Mouse (Mus musculus) liver, embryonic 14.5 days (tissue): Measurements from ENCODE around the gene Sag. TPM values are rescaled to one million over a fixed set of nuclear protein-coding genes. Genes with fewer than 3 reads are reported as not detected.

Experiments used
- ATAC-seq: fragments of 200-750 bp; cut with Nextera tagmentation; 2 replicates; pipeline ENCODE4 v1.8.0; 2017; ENCODE audit warnings: moderate number of reproducible peaks, mild to moderate bottlenecking, moderate library complexity; ENCODE audit not compliant: insufficient read depth
- DNase-seq, 3 experiments: peaks; one replicate each; pipeline ENCODE4 v3.0.0-alpha.2; 2012 to 2013; ENCODE audit warnings: low read depth in 3 of 3, low spot score in 3 of 3
- H3K27ac ChIP-seq: fragments of 300-500 bp; sonication (generic); 2 replicates; pipeline ENCODE4 v1.5.1; 2014; ENCODE audit warnings: moderate library complexity, mild to moderate bottlenecking, control low read depth, inconsistent platforms
- H3K27me3 ChIP-seq: fragments of 300-500 bp; sonication (generic); 2 replicates; pipeline ENCODE4 v1.6.1; 2014; ENCODE audit warnings: mild to moderate bottlenecking, low read length, moderate library complexity; ENCODE audit not compliant: control insufficient read depth, insufficient read depth
- H3K36me3 ChIP-seq: fragments of 300-500 bp; sonication (generic); replicated peaks from 2 replicates; pipeline ENCODE4 v1.6.1; 2014; ENCODE audit warnings: low read depth; ENCODE audit not compliant: control insufficient read depth, insufficient read depth
- H3K4me1 ChIP-seq, 2 experiments: fragments of 200-500 bp in 1 of 2; fragments of 300-500 bp in 1 of 2; sonication (generic) in 1 of 2; replicated peaks; 2 replicates each; pipeline ENCODE4 v1.6.1; 2012 to 2014; ENCODE audit warnings: antibody characterized with exemption in 1 of 2, inconsistent platforms in 1 of 2, low read length in 1 of 2; ENCODE audit not compliant: control insufficient read depth in 2 of 2, insufficient read depth in 2 of 2
- H3K4me2 ChIP-seq: fragments of 300-500 bp; sonication (generic); 2 replicates; pipeline ENCODE4 v1.6.1; 2014; ENCODE audit warnings: low read depth, mild to moderate bottlenecking, control low read depth, moderate library complexity
- H3K4me3 ChIP-seq, 2 experiments: fragments of 200-500 bp in 1 of 2; fragments of 300-500 bp in 1 of 2; sonication (generic) in 1 of 2; 2 replicates each; pipeline ENCODE4 v1.5.1; 2012 to 2014; ENCODE audit warnings: low read depth in 2 of 2, low read length in 2 of 2, mild to moderate bottlenecking in 2 of 2, control low read depth in 1 of 2, inconsistent platforms in 1 of 2, moderate library complexity in 1 of 2; ENCODE audit not compliant: insufficient read depth in 1 of 2
- H3K9ac ChIP-seq: fragments of 300-500 bp; sonication (generic); replicated peaks from 2 replicates; pipeline ENCODE4 v1.6.1; 2014; ENCODE audit warnings: mild to moderate bottlenecking, control low read depth, moderate library complexity
- H3K9me3 ChIP-seq: fragments of 300-500 bp; sonication (generic); 2 replicates; pipeline ENCODE4 v1.6.1; 2016; ENCODE audit warnings: low read length, mixed read lengths; ENCODE audit not compliant: control insufficient read depth
- CTCF ChIP-seq: IDR thresholded peaks from 2 replicates; pipeline ENCODE4 v1.5.1; 2016; ENCODE audit warnings: antibody characterized with exemption, low read depth, control low read depth
- EP300 ChIP-seq: IDR thresholded peaks from 2 replicates; pipeline ENCODE4 v1.6.1; 2016; ENCODE audit warnings: antibody characterized with exemption, low read depth
- WGBS: fragments of 180-500 bp; shearing (Covaris S2); extraction: QIAGEN DNeasy Blood & Tissue Kit; methylation state at CpG from one replicate; pipeline ENCODE4 v1.1.7; 2014; ENCODE audit not compliant: insufficient replicate concordance; 5-methylcytosine and 5-hydroxymethylcytosine counted together
- polyA plus RNA-seq, 2 experiments: library from polyadenylated mRNA; depleted of rRNA in 1 of 2; stranded (reverse) in 1 of 2; unstranded in 1 of 2; fragments of >200 nt; fragmentation: Nextera tagmentation in 1 of 2; extraction: Ambion mirVana in 1 of 2; gene quantifications; 2 replicates each; pipeline versions ENCODE4 v1.2.1 to v1.2.3; 2012 to 2014

Sag gene
- polyA plus RNA-seq, 2 experiments, result 0.27 to 0.67 TPM

DNA sequence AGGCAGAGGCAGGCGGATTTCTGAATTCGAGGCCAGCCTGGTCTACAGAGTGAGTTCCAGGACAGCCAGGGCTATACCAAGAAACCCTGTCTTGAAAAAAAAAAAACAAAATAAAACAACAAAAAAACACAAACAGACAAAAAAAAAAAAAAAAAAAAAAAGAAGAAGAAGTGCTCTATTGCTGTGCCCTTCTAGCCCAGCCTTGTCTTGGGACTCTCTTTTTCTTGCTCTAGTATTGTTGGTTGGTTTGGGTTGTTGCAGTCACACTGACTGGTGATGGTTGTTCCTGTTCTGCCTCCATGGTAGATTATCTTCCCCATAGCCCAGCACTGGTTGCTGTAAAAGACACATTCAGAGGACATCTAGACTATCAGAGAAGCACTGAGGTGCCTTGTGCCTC lies 34.2 kb upstream of the Sag start:
- no peak overlapping the region for H3K4me3 ChIP-seq
- no peaks in the 10 kb centered on the region for H3K9me3 ChIP-seq
- peaks cover 4 to 11% of the 10 kb centered on the region in 2 experiments; a peak in 2 of 4 replicates for H3K4me1 ChIP-seq
- whole genome bisulfite sequencing, result 85% methylated on average over 2 of the region's 2 CpGs
- H3K27ac ChIP-seq, result no peak overlapping the region
- no peaks in the 10 kb centered on the region for H3K27me3 ChIP-seq
- H3K36me3 ChIP-seq, result peaks cover 80% of the 10 kb centered on the region
- H3K4me2 ChIP-seq, result no peak overlapping the region
- DNase-seq (no peak), ATAC-seq (no peak)
- no peak overlapping the region for H3K9ac ChIP-seq
- TF ChIP-seq CTCF (no peak), EP300 (no peak)

DNA sequence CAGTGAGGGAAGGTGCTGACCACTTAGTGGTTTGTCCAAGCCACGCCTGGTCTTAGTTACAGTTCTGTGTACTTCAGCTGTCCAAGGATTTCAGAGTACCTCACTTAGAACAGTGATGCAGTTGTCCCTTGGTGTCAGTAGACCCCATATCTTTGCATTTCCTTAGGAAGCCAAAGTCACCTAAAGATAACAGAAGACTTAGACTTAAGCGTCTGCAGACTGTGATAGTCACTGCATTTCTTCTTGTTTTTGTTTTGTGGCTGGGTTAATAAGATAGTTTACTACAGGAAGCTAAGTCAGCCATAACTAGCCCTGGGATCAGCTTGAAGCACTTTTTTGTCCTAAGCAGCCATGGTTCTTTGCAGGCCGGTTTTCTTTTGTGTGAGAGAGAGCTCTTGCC lies 33.0 kb upstream of the Sag start:
- ATAC-seq, result peak; percentile 56; the same call in 1 of the 2 replicates
- peaks cover 0 to 6% of the 10 kb centered on the region in 2 experiments; a peak in 1 of 4 replicates for H3K4me1 ChIP-seq
- H3K9ac ChIP-seq, result no peak overlapping the region
- 28% methylated on average over 3 of the region's 3 CpGs for WGBS
- TF ChIP-seq EP300 (no peak), CTCF (no peak)
- no peak overlapping the region for H3K4me3 ChIP-seq
- H3K27me3 ChIP-seq, result no peaks in the 10 kb centered on the region
- H3K4me2 ChIP-seq, result no peak overlapping the region
- no peaks in the 10 kb centered on the region for H3K9me3 ChIP-seq
- H3K27ac ChIP-seq, result no peak overlapping the region
- DNase-seq, result peak in 1 of 3 experiments; percentile 12
- peaks cover 80% of the 10 kb centered on the region for H3K36me3 ChIP-seq

DNA sequence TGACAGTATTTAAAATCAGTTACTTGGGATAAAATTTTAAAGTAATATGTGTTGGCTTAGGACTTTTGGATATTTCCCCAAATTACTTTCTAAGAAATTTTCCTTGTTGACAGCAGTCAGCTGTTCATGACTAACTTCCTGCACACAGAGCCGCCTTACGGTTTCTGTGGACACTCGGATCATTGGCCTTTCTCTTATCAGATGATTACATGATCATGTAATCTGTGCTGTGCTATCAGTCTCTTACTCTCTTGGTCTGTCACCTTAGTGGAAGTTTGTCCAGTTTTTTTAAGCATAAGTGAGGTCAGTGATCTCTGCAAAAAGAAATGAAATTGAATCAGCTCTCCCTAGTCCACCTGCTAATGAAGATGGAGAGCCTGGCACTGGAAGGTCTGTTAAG lies 31.8 kb upstream of the Sag start:
- no peak for ATAC-seq
- no peak overlapping the region for H3K4me2 ChIP-seq
- 86% methylated on average over 3 of the region's 3 CpGs for WGBS
- TF ChIP-seq EP300 (no peak), CTCF (no peak)
- H3K9ac ChIP-seq, result no peak overlapping the region
- no peak for DNase-seq
- no peak overlapping the region for H3K4me3 ChIP-seq
- H3K36me3 ChIP-seq, result peaks cover 76% of the 10 kb centered on the region
- no peaks in the 10 kb centered on the region for H3K27me3 ChIP-seq
- no peaks in the 10 kb centered on the region for H3K9me3 ChIP-seq
- peaks cover 0 to 6% of the 10 kb centered on the region in 2 experiments; a peak in 1 of 4 replicates for H3K4me1 ChIP-seq
- H3K27ac ChIP-seq, result no peak overlapping the region

- no peak overlapping the region for H3K27ac ChIP-seq
Observed at GRCm38 (mm10) chr1:87773336-87773735, 30.1 kb upstream of the Sag start.

DNA sequence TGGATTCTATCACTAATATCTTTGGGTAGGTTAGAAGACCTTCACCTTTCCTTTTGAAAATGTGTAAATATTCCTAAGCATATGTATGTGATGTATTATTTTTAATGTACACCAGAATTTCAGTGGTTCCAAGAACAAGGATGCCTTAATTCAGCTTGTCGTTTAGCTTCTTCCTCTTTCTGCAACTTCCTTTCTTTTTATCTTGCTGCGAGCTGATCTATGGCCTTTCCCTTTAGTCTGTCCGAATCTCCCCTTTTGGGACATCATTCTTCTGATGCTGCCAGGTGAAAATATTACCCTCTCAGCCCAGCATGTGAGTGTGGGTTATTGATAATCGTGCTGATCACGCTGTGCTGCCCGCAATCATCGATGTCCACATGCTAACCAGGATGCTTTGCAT lies 28.6 kb upstream of the Sag start:
- Histone ChIP-seq H3K4me1 (peaks cover 0 to 6% of the 10 kb centered on the region in 2 experiments; a peak in 1 of 4 replicates), H3K9ac (no peak overlapping the region), H3K27me3 (no peaks in the 10 kb centered on the region), H3K27ac (no peak overlapping the region), H3K4me3 (no peak overlapping the region), H3K9me3 (no peaks in the 10 kb centered on the region), H3K4me2 (no peak overlapping the region), H3K36me3 (peaks cover 83% of the 10 kb centered on the region)
- DNase-seq, result no peak
- ATAC-seq, result no peak
- TF ChIP-seq EP300 (no peak), CTCF (no peak)
- 63% methylated on average over 7 of the region's 7 CpGs for WGBS

More at GRCm38 (mm10) chr1:87773336-87773735, 30.1 kb upstream of the Sag start:
- no peak overlapping the region for H3K4me2 ChIP-seq
- no peak overlapping the region for H3K9ac ChIP-seq
- H3K27me3 ChIP-seq, result no peaks in the 10 kb centered on the region
- H3K9me3 ChIP-seq, result no peaks in the 10 kb centered on the region
- TF ChIP-seq EP300, result no peak
- no peak for TF ChIP-seq CTCF
- ATAC-seq (no peak), DNase-seq (no peak)
- no peak overlapping the region for H3K4me3 ChIP-seq
- H3K36me3 ChIP-seq, result peaks cover 76% of the 10 kb centered on the region
- 63% methylated on average over 2 of the region's 2 CpGs for WGBS
- H3K4me1 ChIP-seq, result peaks cover 0 to 6% of the 10 kb centered on the region in 2 experiments; a peak in 1 of 4 replicates
